Mouse (Mus musculus) T-helper 2 cell (primary cell): ENCODE data around the gene Asic2.

Experiments
- in situ Hi-C: fragments of 300-600 bp; cut with MboI, MseI; formaldehyde crosslinking; loops from one replicate; pipeline ENCODE4 v1.15.1; 2025; ENCODE audit warnings: high pct_unique_total_duplicates

Asic2 gene

GRCm38 (mm10) chr11:81968401-81968881 is at the start of gene Asic2:
Gene Asic2 (minus strand): TSS chr11:81968457.
- in situ Hi-C loops: no loop called here

- in situ Hi-C loops: no loop called here
These were observed 48.0 kb upstream of the Asic2 start for GRCm38 (mm10) chr11:82016181-82016780.

GRCm38 (mm10) chr11:82015066-82015465 is 46.8 kb upstream of the Asic2 start:
- in situ Hi-C loops: no loop called here

- in situ Hi-C loops: no loop called here
These were observed 45.5 kb upstream of the Asic2 start for GRCm38 (mm10) chr11:82013756-82014155.

GRCm38 (mm10) chr11:82011411-82012193 is 43.3 kb upstream of the Asic2 start:
- in situ Hi-C loops: no loop called here

- in situ Hi-C loops: no loop called here
These were observed 41.9 kb upstream of the Asic2 start for GRCm38 (mm10) chr11:82010115-82010514.

- in situ Hi-C loops: no loop called here
These were observed 38.7 kb upstream of the Asic2 start for GRCm38 (mm10) chr11:82006796-82007423.

GRCm38 (mm10) chr11:82004810-82005209 is 36.6 kb upstream of the Asic2 start:
- in situ Hi-C loops: no loop called here

- in situ Hi-C loops: no loop called here
These were observed 32.3 kb upstream of the Asic2 start for GRCm38 (mm10) chr11:82000581-82000980.

GRCm38 (mm10) chr11:81999469-81999868 is 31.2 kb upstream of the Asic2 start:
- in situ Hi-C loops: loop anchor here (5.0 kb wide), 1 partner anchor 178 kb away; no protein-coding TSS in a partner anchor

GRCm38 (mm10) chr11:81998646-81999045 is 30.4 kb upstream of the Asic2 start:
- in situ Hi-C loops: loop anchor here (5.0 kb wide), 1 partner anchor 179 kb away; no protein-coding TSS in a partner anchor

- in situ Hi-C loops: loop anchor here (5.0 kb wide), 1 partner anchor 180 kb away; no protein-coding TSS in a partner anchor
These were observed 28.8 kb upstream of the Asic2 start for GRCm38 (mm10) chr11:81997085-81997484.

GRCm38 (mm10) chr11:81996172-81996841 is 28.1 kb upstream of the Asic2 start:
- in situ Hi-C loops: loop anchor here (5.0 kb wide), 1 partner anchor 181 kb away; no protein-coding TSS in a partner anchor

- in situ Hi-C loops: no loop called here
These were observed 14.9 kb upstream of the Asic2 start for GRCm38 (mm10) chr11:81983146-81983545.

GRCm38 (mm10) chr11:81982191-81982590 is 13.9 kb upstream of the Asic2 start:
- in situ Hi-C loops: no loop called here

- in situ Hi-C loops: no loop called here
These were observed 6.3 kb upstream of the Asic2 start for GRCm38 (mm10) chr11:81974577-81974976.

- in situ Hi-C loops: no loop called here
These were observed 5.4 kb upstream of the Asic2 start for GRCm38 (mm10) chr11:81973699-81974098.

GRCm38 (mm10) chr11:81972044-81972443 is 3.8 kb upstream of the Asic2 start:
- in situ Hi-C loops: no loop called here

- in situ Hi-C loops: no loop called here
These were observed 1.5 kb downstream of the Asic2 start for GRCm38 (mm10) chr11:81966626-81967289.

GRCm38 (mm10) chr11:81965653-81966625 is 2.3 kb downstream of the Asic2 start:
- in situ Hi-C loops: no loop called here
